Mouse (Mus musculus): ENCODE data around the gene Snx8.
"Not testable (repeated sequence)": the region's sequence is repeated elsewhere in the genome, so short reads cannot be mapped to it uniquely, and the experiment has no call there.

Snx8 gene

GRCm38 (mm10) chr5:140383559-140383958, 5.5 kb downstream of the Snx8 start:
- peak; percentile 52 to 59 for DNase-seq

GRCm38 (mm10) chr5:140382688-140383087, 6.4 kb downstream of the Snx8 start:
- DNase-seq: peak; percentile 77 to 81

- no peak for DNase-seq
These were observed 7.9 kb downstream of the Snx8 start for GRCm38 (mm10) chr5:140381156-140381555.

GRCm38 (mm10) chr5:140379299-140379698, 9.8 kb downstream of the Snx8 start:
- DNase-seq: peak; percentile 41 to 46

GRCm38 (mm10) chr5:140378121-140378853, 10.8 kb downstream of the Snx8 start:
- DNase-seq: peak; percentile 40 to 49

- DNase-seq: no peak
These were observed 13.7 kb downstream of the Snx8 start for GRCm38 (mm10) chr5:140375249-140375829.

- peak; percentile 82 to 85 for DNase-seq
These were observed 14.8 kb downstream of the Snx8 start for GRCm38 (mm10) chr5:140374226-140374625.

- DNase-seq: peak; percentile 60 to 67
These were observed 15.4 kb downstream of the Snx8 start for GRCm38 (mm10) chr5:140373711-140374110.

GRCm38 (mm10) chr5:140371671-140372070, 17.4 kb downstream of the Snx8 start:
- no peak for DNase-seq

- DNase-seq: no peak
These were observed 18.4 kb downstream of the Snx8 start for GRCm38 (mm10) chr5:140370446-140371254.

GRCm38 (mm10) chr5:140369466-140369865, 19.6 kb downstream of the Snx8 start:
- no peak for DNase-seq

GRCm38 (mm10) chr5:140368926-140369325, 20.1 kb downstream of the Snx8 start:
- no peak for DNase-seq

GRCm38 (mm10) chr5:140368126-140368525, 20.9 kb downstream of the Snx8 start:
- DNase-seq: not testable (repeated sequence)

- no peak for DNase-seq
These were observed 24.6 kb downstream of the Snx8 start for GRCm38 (mm10) chr5:140364415-140364814.

- no peak for DNase-seq
These were observed 29.0 kb downstream of the Snx8 start for GRCm38 (mm10) chr5:140359930-140360674.

- no peak for DNase-seq
These were observed 31.6 kb downstream of the Snx8 start for GRCm38 (mm10) chr5:140357466-140357865.

- DNase-seq: no peak
These were observed 33.1 kb downstream of the Snx8 start for GRCm38 (mm10) chr5:140355934-140356333.

- DNase-seq: no peak
These were observed 36.7 kb downstream of the Snx8 start for GRCm38 (mm10) chr5:140352352-140352751.

- DNase-seq: no peak
These were observed 38.1 kb downstream of the Snx8 start for GRCm38 (mm10) chr5:140350731-140351497.

- DNase-seq: no peak
These were observed 39.2 kb downstream of the Snx8 start for GRCm38 (mm10) chr5:140349882-140350281.

GRCm38 (mm10) chr5:140346050-140346449, 43.0 kb downstream of the Snx8 start:
- no peak for DNase-seq

GRCm38 (mm10) chr5:140345244-140345643, 43.8 kb downstream of the Snx8 start:
- DNase-seq: no peak
